Mouse (Mus musculus) MEL (cell line): ENCODE data around the gene Fpgt. TPM values are rescaled to one million over a fixed set of nuclear protein-coding genes. Genes with fewer than 3 reads are reported as not detected.
A peak's percentile ranks its signal among the peaks of the same experiment; 100 is the strongest.

ENCODE experiments used
- DNase-seq: peaks from one replicate; pipeline ENCODE4 v3.0.0; 2011; ENCODE audit warnings: low read depth, low spot score
- H3K27ac ChIP-seq: 2 replicates; pipeline ENCODE4 v1.5.1; 2012; ENCODE audit warnings: low read depth, mild to moderate bottlenecking, control low read depth, low read length, moderate library complexity; ENCODE audit not compliant: control insufficient read depth
- H3K27me3 ChIP-seq, 2 experiments: fragments of 150-350 bp in 1 of 2; sonication (generic) in 1 of 2; 2 replicates each; pipeline ENCODE4 v1.6.1; 2012; ENCODE audit warnings: low read length in 2 of 2, mild to moderate bottlenecking in 2 of 2, improper control_type of control experiment in 1 of 2, moderate library complexity in 1 of 2; ENCODE audit not compliant: insufficient read depth in 2 of 2, control insufficient read depth in 1 of 2
- H3K36me3 ChIP-seq, 2 experiments: 2 replicates each; pipeline ENCODE4 v1.6.1; 2012 to 2014; ENCODE audit warnings: low read length in 2 of 2, improper control_type of control experiment in 1 of 2, inconsistent platforms in 1 of 2, mild to moderate bottlenecking in 1 of 2; ENCODE audit not compliant: insufficient read depth in 2 of 2, control insufficient read depth in 1 of 2
- H3K4me1 ChIP-seq, 2 experiments: fragments of 150-350 bp in 1 of 2; sonication (generic) in 1 of 2; 2 replicates each; pipeline ENCODE4 v1.6.1; 2012; ENCODE audit warnings: low read length in 2 of 2, improper control_type of control experiment in 1 of 2, mild to moderate bottlenecking in 1 of 2; ENCODE audit not compliant: insufficient read depth in 2 of 2, control insufficient read depth in 1 of 2
- H3K4me3 ChIP-seq, 2 experiments: fragments of 150-350 bp in 1 of 2; sonication (generic) in 1 of 2; 2 replicates each; pipeline ENCODE4 v1.5.1; 2012; ENCODE audit warnings: low read depth in 2 of 2, low read length in 2 of 2, mild to moderate bottlenecking in 2 of 2, moderate library complexity in 2 of 2, control low read depth in 1 of 2, improper control_type of control experiment in 1 of 2; ENCODE audit not compliant: control insufficient read depth in 1 of 2, insufficient read depth in 1 of 2
- H3K79me2 ChIP-seq: 2 replicates; pipeline ENCODE4 v1.6.1; 2012; ENCODE audit warnings: mild to moderate bottlenecking, low read length, moderate library complexity; ENCODE audit not compliant: control insufficient read depth, poor library complexity, insufficient read depth
- H3K9ac ChIP-seq: 2 replicates; pipeline ENCODE4 v1.6.1; 2012; ENCODE audit warnings: low read depth, mild to moderate bottlenecking, control low read depth, low read length, moderate library complexity; ENCODE audit not compliant: control insufficient read depth, poor library complexity, severe bottlenecking
- H3K9me3 ChIP-seq: fragments of 150-350 bp; sonication (generic); replicated peaks from 2 replicates; pipeline ENCODE4 v1.6.1; 2012; ENCODE audit warnings: mild to moderate bottlenecking, low read length, improper control_type of control experiment, moderate library complexity; ENCODE audit not compliant: insufficient read depth
- E2F4 ChIP-seq: IDR thresholded peaks from 2 replicates; pipeline ENCODE4 v1.6.1; 2011; ENCODE audit warnings: low read depth, low read length, improper control_type of control experiment, borderline replicate concordance
- ELF1 ChIP-seq: IDR thresholded peaks from 2 replicates; pipeline ENCODE4 v1.6.1; 2014; ENCODE audit warnings: low read depth, mild to moderate bottlenecking, inconsistent platforms, low read length, improper control_type of control experiment, moderate library complexity
- ETS1 ChIP-seq: IDR thresholded peaks from 2 replicates; pipeline ENCODE4 v1.6.1; 2012; ENCODE audit warnings: low read depth, mild to moderate bottlenecking, inconsistent platforms, low read length, improper control_type of control experiment, moderate library complexity
- GABPA ChIP-seq: IDR thresholded peaks from 2 replicates; pipeline ENCODE4 v1.6.1; 2012; ENCODE audit warnings: low read depth, mild to moderate bottlenecking, inconsistent platforms, low read length, improper control_type of control experiment, moderate library complexity
- GATA1 ChIP-seq: IDR thresholded peaks from 2 replicates; pipeline ENCODE4 v1.6.1; 2011; ENCODE audit warnings: low read depth, low read length, improper control_type of control experiment
- HCFC1 ChIP-seq: IDR thresholded peaks from 2 replicates; pipeline ENCODE4 v1.6.1; 2012; ENCODE audit warnings: low read depth, mild to moderate bottlenecking, inconsistent platforms, low read length, improper control_type of control experiment, moderate library complexity
- KAT2A ChIP-seq: conservative IDR thresholded peaks from 2 replicates; pipeline ENCODE4 v1.6.1; 2012; ENCODE audit warnings: low read depth, low read length, improper control_type of control experiment, inconsistent platforms
- MAX ChIP-seq: IDR thresholded peaks from 2 replicates; pipeline ENCODE4 v1.6.1; 2011; ENCODE audit warnings: low read length, improper control_type of control experiment
- MXI1 ChIP-seq: IDR thresholded peaks from 2 replicates; pipeline ENCODE4 v1.6.1; 2011; ENCODE audit warnings: mild to moderate bottlenecking, low read depth, low read length, improper control_type of control experiment
- MYB ChIP-seq: IDR thresholded peaks from 2 replicates; pipeline ENCODE4 v1.6.1; 2011; ENCODE audit warnings: mild to moderate bottlenecking, low read depth, low read length, improper control_type of control experiment
- NELFE ChIP-seq: IDR thresholded peaks from 2 replicates; pipeline ENCODE4 v1.6.1; 2011; ENCODE audit warnings: low read depth, low read length, improper control_type of control experiment
- NRF1 ChIP-seq: IDR thresholded peaks from 2 replicates; pipeline ENCODE4 v1.6.1; 2014; ENCODE audit warnings: low read depth, mild to moderate bottlenecking, inconsistent platforms, low read length, improper control_type of control experiment, moderate library complexity; ENCODE audit not compliant: poor library complexity, insufficient read depth, severe bottlenecking
- POLR2A ChIP-seq, 2 experiments: IDR thresholded peaks; 2 replicates each; pipeline ENCODE4 v1.6.1; 2011 to 2012; ENCODE audit warnings: low read length in 2 of 2, mild to moderate bottlenecking in 2 of 2, control low read depth in 1 of 2, improper control_type of control experiment in 1 of 2, low read depth in 1 of 2, moderate library complexity in 1 of 2; ENCODE audit not compliant: control insufficient read depth in 1 of 2, insufficient read depth in 1 of 2, poor library complexity in 1 of 2
- POLR2AphosphoS2 ChIP-seq: IDR thresholded peaks from 2 replicates; pipeline ENCODE4 v1.6.1; 2011; ENCODE audit warnings: low read length, improper control_type of control experiment
- RAD21 ChIP-seq: IDR thresholded peaks from 2 replicates; pipeline ENCODE4 v1.6.1; 2011; ENCODE audit warnings: mild to moderate bottlenecking, low read depth, low read length, improper control_type of control experiment
- RCOR1 ChIP-seq: IDR thresholded peaks from 2 replicates; pipeline ENCODE4 v1.6.1; 2012; ENCODE audit warnings: low read depth, mild to moderate bottlenecking, inconsistent platforms, low read length, improper control_type of control experiment
- TBP ChIP-seq: IDR thresholded peaks from 2 replicates; pipeline ENCODE4 v1.8.0; 2011; ENCODE audit warnings: low read depth, low read length, improper control_type of control experiment
- TCF12 ChIP-seq: IDR thresholded peaks from 2 replicates; pipeline ENCODE4 v1.6.1; 2014; ENCODE audit warnings: low read depth, mild to moderate bottlenecking, inconsistent platforms, low read length, improper control_type of control experiment, moderate library complexity
- USF2 ChIP-seq, 2 experiments: IDR thresholded peaks; 2 replicates each; pipeline ENCODE4 v1.6.1; 2011 to 2012; ENCODE audit warnings: improper control_type of control experiment in 2 of 2, low read length in 2 of 2, borderline replicate concordance in 1 of 2, inconsistent platforms in 1 of 2, low read depth in 1 of 2, mild to moderate bottlenecking in 1 of 2; ENCODE audit not compliant: insufficient read depth in 1 of 2
- polyA plus RNA-seq, 2 experiments: library from polyadenylated mRNA; stranded (reverse) in 1 of 2; unstranded in 1 of 2; fragments of >175 nt in 1 of 2; fragments of >200 nt in 1 of 2; gene quantifications; 2 replicates each; pipeline versions ENCODE4 v1.2.1 to v1.2.4; 2012; ENCODE audit warnings: low replicate concordance in 2 of 2, low read depth in 1 of 2; ENCODE audit not compliant: insufficient read length in 2 of 2, insufficient read depth in 1 of 2, missing spikeins in 1 of 2
- total RNA-seq: library from RNA; depleted of rRNA; stranded (reverse); fragments of 300-350 nt; gene quantifications from 2 replicates; pipeline ENCODE4 v1.2.3, GENCODE M21; 2012; rRNA removed

The Fpgt gene
- 10.6 and 10.8 TPM in 2 replicates for total RNA-seq
- polyA plus RNA-seq, result 1 to 10 TPM in 1 of 2 experiments, not detected in 1; 8.0 TPM

GRCm38 (mm10) chr3:155093116-155093956 lies at the start of gene Fpgt, which contains the start of gene Lrriq3:
TSS of gene Fpgt (minus strand) at chr3:155093403.
TSS of gene Lrriq3 (plus strand) at chr3:155093434.
- Histone ChIP-seq H3K36me3 (peaks cover 0 to 8% of the 10 kb centered on the region in 2 experiments; a peak in 2 of 4 replicates), H3K4me3 (peak within 1 kb of the TSS; percentile 70 to 94), H3K9ac (peak within 1 kb of the TSS; percentile 85), H3K79me2 (no peaks in the 10 kb centered on the region; the same call in 1 of the 2 replicates), H3K27ac (peak within 1 kb of the TSS; percentile 74), H3K4me1 (no peaks in the 10 kb centered on the region; a peak in 1 of 4 replicates), H3K9me3 (no peaks in the 10 kb centered on the region), H3K27me3 (no peaks in the 10 kb centered on the region)
- TF ChIP-seq GATA1 (no peak; the same call in 1 of the 2 replicates), MYB (no peak), ELF1 (peak; percentile 88), TCF12 (peak; percentile 20; the same call in 1 of the 2 replicates), KAT2A (no peak; the same call in 1 of the 2 replicates), GABPA (no peak), HCFC1 (peak; percentile 91), MAX (0 out of 2 replicates have a peak, but pooled peaks have one; percentile 49), E2F4 (no peak), POLR2A (IDR thresholded peaks at IDR 0.05; ENCODE audit: control insufficient read depth in 1 of 2, insufficient read depth in 1 of 2, low read depth in 1 of 2, low read length in 2 of 2, poor library complexity in 1 of 2) (peak; percentile 40 to 67; a peak in 3 of 4 replicates), MXI1 (peak; percentile 77), RAD21 (no peak), NELFE (peak; percentile 70), RCOR1 (no peak), TBP (peak; percentile 72), NRF1 (peak; percentile 79), USF2 (IDR thresholded peaks at IDR 0.05; ENCODE audit: borderline replicate concordance in 1 of 2, insufficient read depth in 1 of 2, low read depth in 1 of 2, low read length in 2 of 2) (no peak), POLR2AphosphoS2 (no peak), ETS1 (peak; percentile 32; the same call in 1 of the 2 replicates)
- DNase-seq, result peak; percentile 95
